Mouse (Mus musculus) midbrain, embryonic 16.5 days (tissue): Measurements from ENCODE around the gene Gm17542. TPM values are rescaled to one million over a fixed set of nuclear protein-coding genes. Genes with fewer than 3 reads are reported as not detected.

ENCODE experiments used
- polyA plus RNA-seq: library from polyadenylated mRNA; unstranded; fragments of >200 nt; fragmentation: Nextera tagmentation; extraction: Ambion mirVana; gene quantifications from 2 replicates; pipeline ENCODE4 v1.2.1, GENCODE M21; 2015

The Gm17542 gene
- polyA plus RNA-seq, 1 experiment from 2014 or later, result not detected

Other genes with a start within 250 kb of the Gm17542 start
- 10.1 and 11.0 TPM in 2 replicates for gene Ccdc138, start 220.3 kb downstream of the Gm17542 start, polyA plus RNA-seq
- gene Edar, start 42.6 kb downstream of the Gm17542 start, polyA plus RNA-seq, result 0.30 and 0.32 TPM in 2 replicates
- gene Sh3rf3, start 95.1 kb upstream of the Gm17542 start, polyA plus RNA-seq, result 3.1 and 3.2 TPM in 2 replicates